Mouse (Mus musculus) R1 (cell line): ENCODE results near the gene Cpne2.
A peak's percentile ranks its signal among the peaks of the same experiment; 100 is the strongest.

Experiments
- DNase-seq: peaks from one replicate; pipeline ENCODE4 v3.0.0-alpha.2; 2018; ENCODE audit warnings: low read depth, low spot score

Gene Cpne2

DNA sequence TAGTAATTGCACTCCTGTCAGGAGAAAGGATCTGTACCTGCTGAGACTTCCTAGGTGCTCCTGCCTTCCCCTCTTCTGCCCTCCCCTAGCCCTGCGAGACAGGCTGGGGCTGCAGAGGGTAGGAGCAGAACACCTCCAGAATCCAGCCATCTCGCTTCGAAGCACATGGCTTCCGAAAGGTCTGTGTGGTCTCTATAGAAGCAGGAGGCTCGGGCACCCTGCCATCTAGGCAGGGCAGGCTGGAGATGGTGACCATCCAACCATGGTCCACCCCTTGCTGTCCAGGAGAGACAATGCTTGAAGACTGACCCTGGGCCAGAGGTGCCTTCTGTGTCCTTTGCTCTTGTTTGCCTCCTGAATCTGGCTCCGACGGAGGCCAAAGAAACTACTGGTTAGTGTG lies 2.8 kb downstream of the Cpne2 start:
- DNase-seq = no peak

DNA sequence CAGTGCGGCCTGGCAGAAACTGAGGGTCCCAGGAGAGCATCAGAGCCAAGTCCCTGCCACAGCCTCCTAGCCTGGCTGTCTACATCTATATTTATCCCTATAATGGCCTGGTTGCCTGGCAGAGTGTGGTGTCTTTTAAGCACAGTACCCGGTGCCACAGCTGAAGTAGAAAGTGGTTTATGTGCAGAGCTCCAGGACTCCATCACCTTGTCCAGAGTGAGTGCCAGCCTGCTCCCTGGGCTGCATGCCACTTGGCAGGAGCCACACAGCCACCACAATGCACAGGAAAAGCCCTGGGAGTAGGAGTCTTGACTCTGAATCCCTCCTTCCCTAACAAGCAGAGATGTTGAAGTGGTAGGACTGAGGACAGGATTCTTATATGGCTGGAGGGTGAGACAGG lies 4.7 kb downstream of the Cpne2 start:
- DNase-seq = no peak

DNA sequence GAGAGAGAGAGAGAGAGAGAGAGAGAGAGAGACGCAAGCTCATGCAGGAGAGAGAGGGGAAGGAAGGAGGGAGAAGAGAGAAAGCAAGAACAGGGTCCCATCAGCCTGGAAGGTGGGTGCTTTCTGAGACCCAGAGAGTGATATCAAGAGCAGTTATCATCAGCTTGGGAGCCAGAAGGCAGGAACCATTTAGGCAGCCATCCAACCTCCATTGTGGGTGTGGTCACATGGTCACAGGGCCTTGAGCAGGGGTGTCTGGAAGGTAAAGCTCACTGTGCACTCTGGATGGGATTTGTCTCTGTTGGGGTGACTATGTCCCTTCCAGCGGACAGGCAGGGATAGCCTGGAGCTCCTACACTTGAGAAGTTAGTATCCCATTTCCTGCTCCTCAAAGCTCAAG lies 7.2 kb downstream of the Cpne2 start:
- no peak for DNase-seq

DNA sequence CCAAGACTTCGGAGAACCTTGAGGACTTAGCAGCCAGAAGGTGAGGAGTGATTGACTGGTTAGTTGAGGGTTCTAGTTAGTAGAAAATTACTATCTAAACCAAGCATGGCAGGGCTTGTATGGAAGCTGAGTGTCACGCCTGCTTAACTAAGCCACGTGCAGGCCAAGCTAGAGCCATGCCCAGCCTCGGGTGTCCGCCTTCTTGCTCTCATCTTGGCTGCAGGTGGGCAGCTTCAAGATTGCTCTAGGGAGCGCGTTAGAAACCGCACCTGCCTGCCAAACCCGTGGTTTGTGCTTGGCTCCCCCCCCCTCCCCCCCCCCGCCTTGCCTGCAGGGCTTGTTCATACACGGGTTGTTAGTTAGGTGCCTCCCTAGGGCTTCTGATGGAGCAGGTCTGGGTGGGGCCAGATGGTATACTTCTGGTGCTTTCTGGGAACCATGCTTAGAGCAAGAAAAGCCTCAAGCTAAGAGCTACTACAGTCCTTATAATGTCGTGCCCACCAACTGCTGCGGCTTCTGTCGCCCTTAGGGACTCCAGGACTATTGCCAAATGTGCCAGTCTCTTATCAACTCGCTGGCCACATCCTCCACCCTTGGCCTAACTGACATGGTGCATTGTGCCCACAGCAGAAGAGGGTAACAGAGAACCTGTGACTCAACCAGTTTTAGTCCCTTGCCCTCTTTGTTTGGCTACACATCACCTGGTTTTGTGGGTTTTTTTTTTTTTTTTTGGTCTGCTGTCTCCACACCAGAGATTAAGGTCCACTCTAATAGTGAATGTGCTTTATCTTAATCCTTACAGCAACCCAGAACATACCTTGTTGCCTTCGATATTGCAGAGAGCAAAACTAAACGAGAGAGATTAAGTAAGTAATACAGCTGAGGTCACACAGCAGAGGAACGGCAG lies 8.4 kb downstream of the Cpne2 start:
- DNase-seq = no peak

DNA sequence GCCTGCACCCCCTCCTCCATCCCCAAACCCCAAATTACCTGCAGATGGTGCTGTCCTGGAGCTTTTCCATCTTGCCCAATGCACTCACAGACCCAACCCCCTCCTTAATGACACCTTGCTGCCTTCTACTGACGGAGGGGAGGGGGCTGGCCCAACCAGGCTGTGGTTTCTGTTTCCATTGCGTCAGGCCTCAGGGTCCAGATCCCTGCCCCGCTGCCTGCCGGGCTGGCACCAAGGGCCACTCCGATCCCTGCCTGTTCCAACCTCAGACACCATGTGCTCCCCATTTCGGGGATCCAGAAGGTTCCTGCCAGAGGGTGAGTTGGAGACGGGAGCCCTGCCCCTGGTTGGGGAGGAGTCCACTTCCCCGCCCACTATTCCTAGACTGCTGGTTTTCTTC lies 11.2 kb downstream of the Cpne2 start:
- no peak for DNase-seq

DNA sequence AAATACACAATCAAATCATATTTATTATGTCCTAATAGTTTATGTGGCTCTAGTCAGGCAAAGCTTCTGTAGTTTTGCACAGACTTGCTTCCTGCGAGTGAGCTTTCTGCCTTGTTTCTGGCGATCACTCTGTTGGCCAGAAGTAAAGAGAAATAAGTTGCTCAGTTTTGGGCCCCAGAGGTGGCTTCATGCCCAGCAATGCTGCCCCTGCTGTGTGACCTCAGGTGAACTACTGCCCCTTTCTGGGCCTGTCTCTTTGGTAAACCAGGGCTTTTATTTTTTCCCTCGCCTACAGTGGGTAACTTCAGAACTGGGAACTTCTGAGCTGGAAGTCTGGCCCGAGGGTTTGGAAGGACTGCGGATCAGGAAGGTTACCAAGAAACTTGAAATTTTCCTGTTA lies 16.3 kb downstream of the Cpne2 start:
- no peak for DNase-seq

DNA sequence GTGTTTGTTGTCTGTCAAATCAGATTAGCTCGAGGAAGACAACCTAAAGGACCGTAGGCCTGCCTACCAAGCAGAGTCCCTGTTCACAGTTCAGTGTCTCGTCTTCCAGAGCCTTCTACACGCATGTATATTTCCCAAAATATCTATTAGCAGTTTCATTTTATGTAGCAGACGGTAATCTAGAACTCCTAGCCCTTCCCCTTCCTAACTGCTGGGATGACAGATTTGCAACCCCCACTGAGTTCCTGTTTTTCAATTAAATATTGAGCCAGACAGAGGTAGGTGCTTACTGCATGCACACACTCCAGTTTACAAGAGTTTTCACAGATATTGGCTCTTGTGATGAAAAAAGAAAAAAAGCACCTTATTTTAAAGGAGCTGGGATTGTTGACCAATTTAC lies 16.7 kb downstream of the Cpne2 start:
- no peak for DNase-seq

DNA sequence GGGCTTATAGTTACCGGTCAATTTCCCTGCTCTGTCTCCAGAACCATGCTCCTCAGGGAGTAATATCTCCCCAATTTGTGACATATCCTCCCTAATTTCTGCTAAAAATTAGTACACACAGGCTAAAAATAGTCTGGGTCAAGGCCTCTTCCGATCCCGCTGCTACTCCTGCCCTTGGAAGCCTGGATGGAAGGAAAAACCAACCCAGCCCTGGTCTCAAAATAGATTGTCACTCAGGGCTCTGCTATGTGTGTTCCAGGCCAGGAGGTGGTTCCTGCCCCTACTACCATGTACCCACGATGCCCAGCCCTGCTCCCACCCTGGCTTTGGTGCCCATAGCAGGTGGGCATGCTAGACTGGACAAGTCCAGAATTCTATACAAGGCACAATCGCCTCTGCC lies 17.2 kb downstream of the Cpne2 start:
- no peak for DNase-seq

DNA sequence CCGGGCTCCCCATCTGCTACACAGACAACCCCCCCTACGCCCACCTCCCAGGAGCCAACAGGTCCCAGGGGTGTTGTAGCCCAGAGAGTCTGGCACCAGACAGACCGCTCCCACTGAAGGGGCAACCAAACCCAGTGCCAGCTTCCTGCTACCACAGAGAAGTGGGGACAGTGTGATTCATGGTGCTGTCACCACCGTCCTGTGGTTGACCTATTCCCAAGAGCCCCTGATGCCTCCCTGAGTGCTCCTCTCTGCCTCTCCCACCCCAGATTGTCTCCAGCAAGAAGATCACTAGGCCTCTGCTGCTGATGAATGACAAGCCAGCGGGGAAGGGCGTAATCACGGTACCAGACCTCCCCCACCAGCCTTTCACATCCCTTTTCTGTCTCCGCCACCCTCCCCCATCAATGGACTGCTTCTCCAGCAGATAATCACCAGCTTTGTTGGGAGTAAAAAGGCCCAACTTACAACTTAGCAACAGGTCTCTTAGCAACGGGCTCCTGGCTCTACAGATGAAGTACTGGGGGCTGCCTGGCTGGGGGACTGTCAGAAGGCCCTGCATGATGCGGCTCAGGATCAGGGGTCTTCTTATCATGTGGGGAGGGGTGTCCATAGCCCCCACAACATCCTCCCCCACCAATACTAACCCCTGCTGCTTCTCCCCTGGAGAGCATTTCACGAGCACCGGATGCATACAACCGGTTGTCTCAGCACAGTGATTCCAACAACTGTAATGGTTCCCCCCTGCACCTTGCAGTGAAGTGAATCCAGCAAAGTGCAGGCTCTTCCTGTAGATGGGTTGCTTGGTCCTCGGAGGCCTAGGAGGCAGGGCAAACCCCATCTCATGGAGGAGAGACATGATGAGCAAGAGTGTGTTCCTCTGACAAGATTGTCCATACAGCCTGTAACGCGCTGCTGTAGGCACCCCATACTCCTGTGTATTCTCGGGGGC lies 19.0 kb downstream of the Cpne2 start:
- DNase-seq = peak; percentile 75

DNA sequence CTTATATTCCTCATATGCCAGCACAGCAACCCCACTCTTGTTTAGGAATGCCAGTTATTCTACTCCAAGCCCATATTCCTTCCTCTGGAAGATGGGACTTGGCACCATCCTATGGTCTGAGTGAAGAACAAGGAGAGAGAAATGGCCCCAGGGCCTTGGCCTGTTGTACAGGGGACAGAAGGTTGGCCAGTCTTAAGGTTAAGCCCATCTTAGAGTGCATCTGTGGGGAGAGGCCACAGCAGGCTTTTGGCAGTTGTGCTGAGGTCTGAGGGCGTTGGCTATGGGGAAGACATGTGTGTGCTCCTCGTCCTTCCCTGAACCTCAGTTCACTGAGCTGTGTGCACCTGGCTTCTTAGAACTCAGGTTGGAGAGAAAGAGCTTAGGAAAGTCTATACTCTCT lies 19.9 kb downstream of the Cpne2 start:
- no peak for DNase-seq

DNA sequence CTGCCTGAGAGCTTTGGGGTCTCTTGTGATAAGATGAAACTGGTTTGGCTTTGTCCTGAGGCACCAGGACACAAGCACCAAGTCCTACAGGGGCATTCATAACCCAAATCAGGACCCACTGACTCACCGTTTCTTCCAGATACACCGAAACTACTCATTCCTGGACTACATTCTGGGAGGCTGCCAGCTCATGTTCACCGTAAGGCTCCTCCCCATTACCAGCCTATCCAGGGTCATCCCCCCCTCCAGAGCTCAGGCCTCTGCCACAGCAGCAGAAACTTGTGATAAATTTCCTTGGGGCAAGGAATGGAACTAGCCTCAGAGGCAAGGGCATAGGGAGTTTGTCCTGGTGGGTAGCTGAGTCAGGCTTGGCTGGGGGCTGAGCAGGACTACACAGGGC lies 24.5 kb downstream of the Cpne2 start:
- no peak for DNase-seq

DNA sequence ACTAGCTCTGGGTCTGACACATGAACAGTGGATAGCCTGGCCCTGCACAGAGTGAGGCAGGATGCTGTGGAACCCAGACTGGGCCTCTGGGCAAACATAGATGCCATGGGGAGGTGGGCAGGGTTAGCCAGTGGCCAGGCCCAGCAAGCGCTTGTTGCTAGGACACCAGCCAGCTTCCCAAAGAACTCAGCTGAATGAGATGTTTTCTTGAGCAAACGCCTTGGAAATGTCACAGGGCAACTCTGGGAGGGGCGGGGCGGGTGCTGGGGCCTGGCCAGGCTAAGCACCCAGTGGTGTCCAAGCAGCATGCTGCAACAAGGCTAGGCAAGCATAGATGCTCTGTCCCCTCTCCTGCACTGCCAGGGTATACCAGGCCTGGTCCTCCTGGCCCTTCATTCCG lies 28.5 kb downstream of the Cpne2 start:
- DNase-seq = no peak

DNA sequence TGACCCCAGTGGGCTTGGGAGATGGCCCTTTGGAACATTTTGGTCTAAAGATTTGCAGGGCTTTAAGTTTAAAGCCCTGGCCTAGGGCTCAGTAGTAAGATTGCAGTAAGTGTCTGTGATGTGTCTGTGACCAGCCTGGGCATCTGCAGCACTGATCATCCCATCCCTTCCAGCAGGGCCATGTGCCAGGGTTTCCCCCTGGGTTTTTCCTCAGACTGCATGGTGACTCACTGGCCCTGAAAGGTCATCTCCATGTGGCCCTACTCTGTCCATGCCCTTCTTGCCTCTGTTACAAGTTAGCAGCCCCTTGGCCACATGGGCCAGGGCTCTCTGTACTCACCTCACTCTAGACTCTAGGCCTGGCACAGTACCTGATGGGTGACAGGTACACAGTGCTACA lies 31.6 kb downstream of the Cpne2 start:
- no peak for DNase-seq

DNA sequence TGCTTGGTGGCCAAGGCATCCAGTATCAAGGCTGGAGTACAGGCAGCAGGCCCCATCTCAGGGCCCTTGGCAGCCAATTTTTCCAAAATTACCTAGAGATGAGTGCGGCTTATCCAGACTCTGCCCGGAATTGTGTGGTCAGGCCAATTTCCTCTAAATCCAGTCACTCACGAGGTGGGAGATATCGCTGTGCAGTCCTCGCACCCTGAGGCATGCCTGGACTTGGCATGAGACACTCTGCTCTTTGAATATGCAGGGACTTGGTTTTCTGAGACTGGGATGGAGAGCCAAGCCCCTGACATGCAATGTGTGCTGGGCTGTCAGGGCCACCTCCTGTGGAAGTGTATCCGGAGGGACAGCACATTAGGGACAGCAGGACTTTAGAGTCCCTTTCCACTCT lies 33.2 kb downstream of the Cpne2 start:
- no peak for DNase-seq

DNA sequence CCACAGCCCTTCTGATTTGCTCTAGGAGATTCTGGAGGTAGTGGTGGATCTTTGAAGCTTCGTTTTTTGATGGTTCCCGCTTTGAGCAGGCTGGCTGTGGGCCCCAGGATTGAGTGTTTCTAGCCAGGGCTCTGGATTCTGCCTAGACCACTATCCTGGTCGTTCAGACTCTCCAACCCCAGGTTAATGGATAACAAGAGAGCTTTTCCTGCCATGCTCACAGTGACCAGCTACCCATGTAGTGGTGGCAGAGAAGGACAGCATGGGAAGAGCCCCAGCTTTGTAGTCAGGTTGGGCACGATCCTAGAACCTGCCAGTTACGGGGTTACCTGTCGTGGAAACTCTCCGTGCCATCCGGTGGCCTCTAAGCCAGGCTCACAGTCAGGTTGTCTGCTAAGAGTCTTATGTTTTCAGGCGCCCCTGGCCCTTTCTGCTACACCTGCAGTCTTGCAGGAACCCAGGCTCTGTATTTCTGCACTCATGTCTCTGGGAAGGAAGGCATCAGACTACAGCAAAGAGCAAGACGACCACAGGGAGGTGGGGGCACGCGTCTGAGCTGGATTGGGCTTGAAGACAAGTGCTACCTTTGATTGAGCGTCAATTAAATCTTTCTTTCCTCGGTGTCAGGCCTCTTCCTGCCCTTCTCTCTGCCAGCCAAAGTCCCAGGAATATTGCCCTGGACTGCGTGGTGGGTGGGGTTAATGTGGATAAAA lies 33.8 kb downstream of the Cpne2 start:
- DNase-seq = no peak

DNA sequence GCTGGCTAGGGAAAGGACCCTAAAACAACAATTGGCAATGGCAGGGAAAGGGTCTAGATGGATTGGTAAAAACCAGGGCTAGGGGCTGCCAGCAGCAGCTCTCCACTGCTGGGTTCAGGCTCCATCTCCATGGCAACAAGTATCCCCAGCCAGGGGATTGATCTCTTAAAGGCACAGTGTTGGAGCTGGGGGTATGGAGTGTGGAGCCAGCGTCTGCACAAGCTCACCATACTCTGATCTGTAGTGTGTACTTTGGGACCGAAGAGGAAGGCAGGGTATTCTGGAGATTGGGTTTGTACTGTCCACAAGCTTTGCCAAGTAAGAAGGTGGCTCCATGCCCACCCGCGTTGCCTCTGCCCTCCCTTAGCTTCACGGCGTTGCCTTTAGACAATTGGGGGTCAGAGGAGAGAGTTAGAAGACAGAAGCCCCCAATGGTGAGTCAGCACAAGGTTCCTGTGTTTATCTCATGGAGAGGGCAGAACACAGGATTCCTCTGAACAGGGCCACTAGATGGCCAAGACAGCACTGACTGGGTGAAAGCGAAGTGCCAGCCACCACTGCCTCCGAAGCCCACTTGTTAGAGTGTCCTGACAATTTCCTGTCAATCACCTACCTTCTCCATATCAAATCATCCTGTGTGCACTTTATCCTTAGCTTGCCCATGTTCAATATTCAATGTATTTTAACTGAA lies 34.5 kb downstream of the Cpne2 start:
- peak; percentile 36 for DNase-seq

DNA sequence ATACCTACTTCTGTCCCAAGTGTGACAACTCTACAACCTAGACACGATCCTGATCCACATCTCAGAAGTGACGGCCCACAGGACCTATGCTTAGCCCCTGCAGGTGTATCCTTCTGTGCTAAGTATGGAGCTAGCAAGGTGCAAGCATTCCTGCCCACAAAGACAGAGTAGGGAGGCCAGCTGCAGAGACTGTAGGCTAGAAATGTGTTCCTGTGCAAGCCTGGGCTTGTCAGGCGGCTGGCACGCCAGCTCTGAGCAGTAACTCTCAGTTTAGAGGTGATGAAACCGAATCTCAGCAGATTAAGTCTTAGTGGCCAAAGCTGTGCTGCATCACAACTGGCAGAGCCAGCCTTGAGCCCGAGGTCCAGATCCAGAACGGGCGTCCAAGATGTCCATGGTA lies 35.3 kb downstream of the Cpne2 start:
- no peak for DNase-seq

DNA sequence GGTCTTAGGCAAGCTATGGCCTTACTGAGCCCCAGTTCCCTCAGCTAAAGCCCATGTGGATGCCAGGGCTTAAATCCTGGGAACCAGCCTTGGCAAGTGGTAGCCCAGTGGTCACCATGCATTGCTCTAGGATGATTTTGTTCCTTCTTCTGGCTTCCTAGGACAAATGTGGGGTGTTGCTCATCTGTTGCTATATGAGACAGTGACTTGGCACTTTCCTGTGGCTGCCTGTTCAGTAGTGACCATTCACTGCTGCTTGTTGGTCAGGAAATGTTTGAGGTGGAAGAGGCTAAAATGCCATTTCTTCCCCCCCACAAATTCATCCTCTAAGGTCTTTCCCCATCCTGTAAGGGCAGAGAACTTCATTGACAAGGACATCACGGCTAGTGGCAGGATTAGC lies 36.6 kb downstream of the Cpne2 start:
- no peak for DNase-seq

DNA sequence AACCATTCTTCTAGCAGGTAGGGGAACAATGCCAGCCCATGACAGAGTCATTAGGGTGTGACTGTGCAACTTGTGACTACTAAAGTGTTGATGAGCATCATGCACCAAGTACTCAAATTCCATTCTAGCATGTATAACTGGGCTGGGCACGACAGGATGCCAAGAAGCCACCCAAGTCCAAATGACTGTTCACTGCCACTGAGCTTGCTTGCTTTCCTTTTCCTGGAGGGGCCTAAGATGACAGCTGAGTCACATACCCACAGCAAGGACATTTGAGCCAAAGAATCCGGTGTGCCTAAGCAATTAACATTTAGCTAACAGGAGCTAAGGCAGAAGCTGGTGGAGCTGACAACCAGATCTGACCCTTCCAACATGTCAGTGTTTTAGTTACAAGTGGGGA lies 39.1 kb downstream of the Cpne2 start:
- no peak for DNase-seq

DNA sequence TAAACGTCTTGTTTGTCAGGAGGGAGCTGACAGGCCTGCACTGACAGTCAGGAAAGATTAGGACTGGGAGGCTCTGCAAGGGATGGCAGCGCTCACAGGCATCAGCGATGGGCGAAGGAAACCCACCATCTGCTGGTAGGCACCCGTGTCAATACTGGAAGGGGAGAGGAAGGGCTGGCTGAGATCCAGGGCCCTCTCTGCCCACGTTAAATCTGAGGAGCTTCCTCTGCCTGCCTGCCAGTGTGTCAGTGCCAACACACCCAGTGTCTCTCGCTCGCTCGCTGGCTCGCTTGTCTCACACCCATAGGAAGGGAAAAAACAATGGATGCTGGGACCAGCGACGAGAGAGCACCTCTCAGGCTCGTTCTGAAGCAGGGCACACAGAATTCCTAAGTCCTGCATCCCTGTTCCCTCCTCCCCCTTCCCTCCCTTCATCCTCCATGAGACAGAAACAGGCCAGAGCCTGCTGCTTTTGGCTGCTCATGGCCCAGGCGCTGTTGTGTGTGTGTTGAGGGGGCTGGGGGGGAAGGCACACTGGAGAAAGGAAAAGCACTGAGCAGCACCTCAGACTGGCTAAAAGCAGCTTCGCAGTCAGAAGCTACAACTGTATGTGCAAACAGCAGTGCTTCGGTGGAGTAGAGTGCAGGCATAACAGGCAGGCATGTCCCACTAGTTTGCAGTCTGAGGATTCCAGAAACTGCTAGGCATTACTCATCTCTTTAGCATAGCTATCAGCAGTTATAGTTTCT lies 41.5 kb downstream of the Cpne2 start:
- no peak for DNase-seq

DNA sequence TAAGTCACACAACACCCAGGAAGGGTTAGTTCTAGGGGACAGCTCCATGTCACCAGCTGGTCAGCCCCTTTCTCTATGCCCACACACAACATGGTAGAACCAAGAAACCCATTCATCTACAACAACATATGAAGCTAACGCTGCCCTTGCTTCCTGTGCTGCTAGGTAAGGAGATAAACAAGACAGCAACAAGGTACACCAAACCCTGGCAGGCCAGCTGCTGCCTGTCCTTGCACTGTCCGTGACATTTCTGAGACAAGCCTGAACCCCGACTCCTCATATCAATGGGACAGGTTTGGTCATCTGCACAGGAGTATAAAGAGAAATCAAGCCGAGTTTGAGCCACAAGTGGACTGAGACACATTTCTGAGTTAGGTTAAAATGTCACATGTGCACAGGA lies 42.4 kb downstream of the Cpne2 start:
- DNase-seq = no peak
